Mouse (Mus musculus) hindbrain, embryonic 13.5 days (tissue): ENCODE data around the gene Spaca9. TPM values are rescaled to one million over a fixed set of nuclear protein-coding genes. Genes with fewer than 3 reads are reported as not detected.

Experiments used
- ATAC-seq: fragments of 200-750 bp; cut with Nextera tagmentation; 2 replicates; pipeline ENCODE4 v1.8.0; 2017; ENCODE audit warnings: moderate TSS enrichment; ENCODE audit not compliant: low FRiP score
- H3K27ac ChIP-seq: fragments of 300-500 bp; sonication (generic); 2 replicates; pipeline ENCODE4 v1.5.1; 2015; ENCODE audit warnings: inconsistent platforms, mild to moderate bottlenecking, moderate library complexity
- H3K27me3 ChIP-seq: fragments of 300-500 bp; sonication (generic); 2 replicates; pipeline ENCODE4 v1.6.1; 2015; ENCODE audit warnings: mild to moderate bottlenecking, inconsistent platforms
- H3K36me3 ChIP-seq: fragments of 300-500 bp; sonication (generic); 2 replicates; pipeline ENCODE4 v1.6.1; 2015; ENCODE audit warnings: mild to moderate bottlenecking, inconsistent platforms
- H3K4me1 ChIP-seq: fragments of 300-500 bp; sonication (generic); replicated peaks from 2 replicates; pipeline ENCODE4 v1.6.1; 2015; ENCODE audit warnings: inconsistent platforms
- H3K4me2 ChIP-seq: fragments of 300-500 bp; sonication (generic); 2 replicates; pipeline ENCODE4 v1.6.1; 2015; ENCODE audit warnings: inconsistent platforms, mild to moderate bottlenecking, moderate library complexity
- H3K4me3 ChIP-seq: fragments of 300-500 bp; sonication (generic); 2 replicates; pipeline ENCODE4 v1.5.1; 2015; ENCODE audit warnings: mild to moderate bottlenecking, inconsistent platforms
- H3K9ac ChIP-seq: fragments of 300-500 bp; sonication (generic); 2 replicates; pipeline ENCODE4 v1.6.1; 2015; ENCODE audit warnings: mild to moderate bottlenecking, inconsistent platforms
- H3K9me3 ChIP-seq: fragments of 300-500 bp; sonication (generic); 2 replicates; pipeline ENCODE4 v1.6.1; 2016; ENCODE audit warnings: inconsistent platforms
- whole genome bisulfite sequencing: fragments of 180-500 bp; shearing (Covaris S2); methylation state at CpG from one replicate; pipeline ENCODE4 v1.1.7; 2015; 5-methylcytosine and 5-hydroxymethylcytosine counted together
- polyA plus RNA-seq: library from polyadenylated mRNA; unstranded; fragments of >200 nt; fragmentation: Nextera tagmentation; extraction: Ambion mirVana; gene quantifications from 2 replicates; pipeline ENCODE4 v1.2.1, GENCODE M21; 2015

Gene Spaca9
- polyA plus RNA-seq, 1 experiment from 2014 or later: 3.8 TPM

- no peak overlapping the region for H3K4me3 ChIP-seq
- H3K4me1 ChIP-seq: peaks cover 16% of the 10 kb centered on the region; the same call in 1 of the 2 replicates
- no peak overlapping the region for H3K4me2 ChIP-seq
- 71% methylated on average over 8 of the region's 8 CpGs for WGBS
- H3K27ac ChIP-seq: no peak overlapping the region
- H3K9me3 ChIP-seq: no peaks in the 10 kb centered on the region
- H3K9ac ChIP-seq: no peak overlapping the region
- H3K36me3 ChIP-seq: no peaks in the 10 kb centered on the region
- H3K27me3 ChIP-seq: peaks cover 6% of the 10 kb centered on the region; the same call in 1 of the 2 replicates
- ATAC-seq: no peak
Measured at GRCm38 (mm10) chr2:28706106-28706636, 6.6 kb upstream of the Spaca9 start.

GRCm38 (mm10) chr2:28701646-28702262 is 2.2 kb upstream of the Spaca9 start:
- Histone ChIP-seq H3K27ac (no peak overlapping the region), H3K27me3 (peaks cover 23% of the 10 kb centered on the region), H3K4me3 (no peak overlapping the region), H3K4me2 (no peak overlapping the region), H3K9me3 (no peaks in the 10 kb centered on the region), H3K4me1 (peaks cover 22% of the 10 kb centered on the region), H3K36me3 (no peaks in the 10 kb centered on the region), H3K9ac (no peak overlapping the region)
- no peak for ATAC-seq
- 75% methylated on average over 8 of the region's 8 CpGs for WGBS

GRCm38 (mm10) chr2:28698566-28698965 is 961 bp downstream of the Spaca9 start:
- Histone ChIP-seq H3K4me1 (peaks cover 22% of the 10 kb centered on the region), H3K36me3 (no peaks in the 10 kb centered on the region), H3K4me3 (no peak overlapping the region), H3K9ac (no peak overlapping the region), H3K27me3 (peaks cover 23% of the 10 kb centered on the region), H3K27ac (no peak overlapping the region), H3K4me2 (peak overlapping the region; percentile 93; the same call in 1 of the 2 replicates), H3K9me3 (no peaks in the 10 kb centered on the region)
- WGBS: 76% methylated on average over 5 of the region's 5 CpGs
- no peak for ATAC-seq

GRCm38 (mm10) chr2:28692692-28693091 is 6.8 kb downstream of the Spaca9 start:
- Histone ChIP-seq H3K4me2 (no peak overlapping the region), H3K36me3 (peaks cover 22% of the 10 kb centered on the region), H3K9me3 (no peaks in the 10 kb centered on the region), H3K27me3 (no peaks in the 10 kb centered on the region), H3K27ac (no peak overlapping the region), H3K4me1 (no peaks in the 10 kb centered on the region; the same call in 1 of the 2 replicates), H3K9ac (no peak overlapping the region), H3K4me3 (no peak overlapping the region)
- no peak for ATAC-seq
- WGBS: 67% methylated on average over 9 of the region's 9 CpGs

- no peak overlapping the region for H3K4me2 ChIP-seq
- H3K36me3 ChIP-seq: peaks cover 65% of the 10 kb centered on the region
- 52% methylated on average over 3 of the region's 3 CpGs for WGBS
- H3K27me3 ChIP-seq: no peaks in the 10 kb centered on the region
- H3K27ac ChIP-seq: no peak overlapping the region
- no peaks in the 10 kb centered on the region for H3K9me3 ChIP-seq
- H3K4me1 ChIP-seq: no peaks in the 10 kb centered on the region; the same call in 1 of the 2 replicates
- no peak overlapping the region for H3K4me3 ChIP-seq
- no peak for ATAC-seq
- no peak overlapping the region for H3K9ac ChIP-seq
Measured at GRCm38 (mm10) chr2:28688431-28688830, 11.1 kb downstream of the Spaca9 start.

- Histone ChIP-seq H3K27me3 (no peaks in the 10 kb centered on the region), H3K4me3 (no peak overlapping the region), H3K4me1 (peaks cover 4% of the 10 kb centered on the region; the same call in 1 of the 2 replicates), H3K9ac (no peak overlapping the region), H3K9me3 (no peaks in the 10 kb centered on the region), H3K36me3 (peaks cover 87% of the 10 kb centered on the region), H3K4me2 (no peak overlapping the region), H3K27ac (no peak overlapping the region)
- WGBS: 92% methylated on average over 7 of the region's 7 CpGs
- no peak for ATAC-seq
Measured at GRCm38 (mm10) chr2:28685895-28686294, 13.6 kb downstream of the Spaca9 start.

- Histone ChIP-seq H3K4me1 (0 out of 2 replicates have a peak, but pooled peaks cover 4% of the 10 kb centered on the region), H3K9ac (no peak overlapping the region), H3K4me2 (no peak overlapping the region), H3K27ac (no peak overlapping the region), H3K27me3 (no peaks in the 10 kb centered on the region), H3K9me3 (no peaks in the 10 kb centered on the region), H3K36me3 (peaks cover 97% of the 10 kb centered on the region), H3K4me3 (no peak overlapping the region)
- no peak for ATAC-seq
- 85% methylated on average over 4 of the region's 4 CpGs for WGBS
Measured at GRCm38 (mm10) chr2:28681718-28682117, 17.8 kb downstream of the Spaca9 start.

- Histone ChIP-seq H3K9ac (no peak overlapping the region), H3K4me3 (no peak overlapping the region), H3K4me1 (0 out of 2 replicates have a peak, but pooled peaks cover 4% of the 10 kb centered on the region), H3K27me3 (no peaks in the 10 kb centered on the region), H3K36me3 (peaks cover 97% of the 10 kb centered on the region), H3K27ac (no peak overlapping the region), H3K4me2 (no peak overlapping the region), H3K9me3 (no peaks in the 10 kb centered on the region)
- no peak for ATAC-seq
- WGBS: 27% methylated on average over 4 of the region's 4 CpGs
Measured at GRCm38 (mm10) chr2:28680710-28681109, 18.8 kb downstream of the Spaca9 start.

- Histone ChIP-seq H3K36me3 (peaks cover 94% of the 10 kb centered on the region), H3K27me3 (no peaks in the 10 kb centered on the region), H3K4me2 (no peak overlapping the region), H3K4me1 (no peaks in the 10 kb centered on the region), H3K9ac (no peak overlapping the region), H3K27ac (no peak overlapping the region), H3K9me3 (no peaks in the 10 kb centered on the region), H3K4me3 (no peak overlapping the region)
- WGBS: 94% methylated on average over 8 of the region's 8 CpGs
- no peak for ATAC-seq
Measured at GRCm38 (mm10) chr2:28676005-28676404, 23.5 kb downstream of the Spaca9 start.

- no peaks in the 10 kb centered on the region for H3K4me1 ChIP-seq
- no peak overlapping the region for H3K27ac ChIP-seq
- H3K9ac ChIP-seq: no peak overlapping the region
- ATAC-seq: no peak
- WGBS: 94% methylated on average over 2 of the region's 2 CpGs
- H3K36me3 ChIP-seq: peaks cover 97% of the 10 kb centered on the region
- no peak overlapping the region for H3K4me2 ChIP-seq
- H3K9me3 ChIP-seq: no peaks in the 10 kb centered on the region
- H3K4me3 ChIP-seq: no peak overlapping the region
- H3K27me3 ChIP-seq: no peaks in the 10 kb centered on the region
Measured at GRCm38 (mm10) chr2:28671438-28671837, 28.1 kb downstream of the Spaca9 start.

GRCm38 (mm10) chr2:28665818-28666217 is 33.7 kb downstream of the Spaca9 start:
- Histone ChIP-seq H3K36me3 (peaks cover 99% of the 10 kb centered on the region), H3K9ac (no peak overlapping the region), H3K4me1 (no peaks in the 10 kb centered on the region), H3K4me2 (no peak overlapping the region), H3K9me3 (no peaks in the 10 kb centered on the region), H3K4me3 (no peak overlapping the region), H3K27ac (no peak overlapping the region), H3K27me3 (no peaks in the 10 kb centered on the region)
- no peak for ATAC-seq
- WGBS: 92% methylated on average over 3 of the region's 3 CpGs

GRCm38 (mm10) chr2:28662891-28663290 is 36.6 kb downstream of the Spaca9 start:
- 94% methylated on average over 3 of the region's 3 CpGs for WGBS
- Histone ChIP-seq H3K36me3 (peaks cover 98% of the 10 kb centered on the region), H3K4me3 (no peak overlapping the region), H3K9ac (no peak overlapping the region), H3K4me1 (no peaks in the 10 kb centered on the region), H3K4me2 (no peak overlapping the region), H3K27ac (no peak overlapping the region), H3K9me3 (no peaks in the 10 kb centered on the region), H3K27me3 (no peaks in the 10 kb centered on the region)
- ATAC-seq: no peak

- Histone ChIP-seq H3K4me1 (no peaks in the 10 kb centered on the region), H3K9me3 (no peaks in the 10 kb centered on the region), H3K4me3 (no peak overlapping the region), H3K27me3 (no peaks in the 10 kb centered on the region), H3K27ac (no peak overlapping the region), H3K36me3 (peaks cover 60% of the 10 kb centered on the region), H3K4me2 (no peak overlapping the region), H3K9ac (no peak overlapping the region)
- WGBS: 85% methylated on average over 8 of the region's 8 CpGs
- ATAC-seq: no peak
Measured at GRCm38 (mm10) chr2:28656216-28656615, 43.3 kb downstream of the Spaca9 start.
